ENCODE assay signal across 8 mouse cellular contexts in genomic region chr2:120563235-120563990, GRCm38 (mm10). TPM values are rescaled to one million over a fixed set of nuclear protein-coding genes. Genes with fewer than 3 reads are reported as not detected.
DNase-seq lines count a peak whose midpoint lies in the region; ATAC-seq lines count a peak whose summit lies in the region.

TSS of gene Zfp106 (minus strand) at chr2:120563843.

- no peaks in the 10 kb centered on the region for H3K9me3 ChIP-seq in hindbrain, embryonic 11.5 days (ENCODE audit: control insufficient read depth, low read length)

- peak within 1 kb of the TSS; percentile 77 for H3K27ac ChIP-seq in hindbrain, embryonic 11.5 days (ENCODE audit: low read depth, low read length)

- peak; percentile 92 for DNase-seq in Muller cell, postnatal 12 days (ENCODE audit: inconsistent ontology term)
- DNase-seq in cerebellum, adult 9-11 months = peak; percentile 90
- peak; percentile 84 to 93 for DNase-seq in frontal cortex, adult 2 months (ENCODE audit: extremely low spot score in 1 of 2, low spot score in 1 of 2)
- DNase-seq in hindbrain, embryonic 11.5 days (ENCODE audit: low spot score) = peak; percentile 91
- DNase-seq in layer of hippocampus, postnatal 14 days (ENCODE audit: low spot score in 2 of 2) = peak; percentile 82 to 92
- peak; percentile 86 for DNase-seq in lung, postnatal 14 days
- peak; percentile 74 for DNase-seq in retina, adult 2 months (ENCODE audit: low read depth, low spot score)
- peak; percentile 87 to 88 for DNase-seq in thymus, postnatal 36 days

- peak within 1 kb of the TSS; percentile 90 for H3K4me3 ChIP-seq in hindbrain, embryonic 11.5 days (ENCODE audit: low read depth, low read length)

- H3K4me2 ChIP-seq in hindbrain, embryonic 11.5 days (replicated peaks; ENCODE audit: low read depth, low read length) = peak within 1 kb of the TSS; percentile 78

- H3K36me3 ChIP-seq in hindbrain, embryonic 11.5 days (ENCODE audit: control insufficient read depth, insufficient read depth, low read length) = no peaks in the 10 kb centered on the region

- H3K27me3 ChIP-seq in hindbrain, embryonic 11.5 days (ENCODE audit: control insufficient read depth, insufficient read depth, low read length) = no peaks in the 10 kb centered on the region

- 0 out of 2 replicates have a peak, but pooled peaks cover 2% of the 10 kb centered on the region for H3K4me1 ChIP-seq in hindbrain, embryonic 11.5 days (replicated peaks; ENCODE audit: control insufficient read depth, insufficient read depth, low read length)

- peak; percentile 86 for ATAC-seq in hindbrain, embryonic 11.5 days (ENCODE audit: low FRiP score)

- under 1% methylated on average over 48 of the region's 50 CpGs for WGBS in hindbrain, embryonic 11.5 days

- peak within 1 kb of the TSS; percentile 95 for H3K9ac ChIP-seq in hindbrain, embryonic 11.5 days (ENCODE audit: low read depth, low read length)

RNA-seq across cellular contexts. Expression of gene Zfp106, which starts in this region (rescaled TPM):
- 73.3 and 79.9 TPM in 2 replicates for polyA plus RNA-seq in frontal cortex, adult 2 months (2012; rRNA removed)
- 59.8 and 72.6 TPM in 2 replicates for polyA plus RNA-seq in hindbrain, embryonic 11.5 days (2014; fragmentation: Nextera tagmentation; extraction: Ambion mirVana)
- 100 to 1,000 TPM; 104 to 113 TPM for total RNA-seq in layer of hippocampus, postnatal 14 days (2021)

Comparison
In these comparisons a context has a peak if more than half of its experiments do, and no peak if none do; other contexts are left out.
1. Peak in every context shown above with its lines: DNase-seq, ATAC-seq, H3K4me3 ChIP-seq and H3K27ac ChIP-seq.